Mouse (Mus musculus): ENCODE measurements around the gene Myoz2.

GRCm38 (mm10) chr3:123080017-123080725 lies 45.4 kb upstream of the Myoz2 start:
- no peak for TF ChIP-seq CTCF (IDR thresholded peaks at IDR 0.05; ENCODE audit: borderline replicate concordance, extremely low read depth, insufficient read depth, insufficient read length)
- TF ChIP-seq POLR2A (IDR thresholded peaks at IDR 0.05; ENCODE audit: borderline replicate concordance, extremely low read depth, insufficient read depth, insufficient read length, poor library complexity, severe bottlenecking): no peak

All from brain, embryonic 14.5 days (tissue).